Mouse (Mus musculus) brain, embryonic 14.5 days (tissue): ENCODE data around the gene Gpc6.

Experiments
- CTCF ChIP-seq: fragments of 200-500 bp; IDR thresholded peaks from 2 replicates; pipeline ENCODE4 v1.5.1; 2012; ENCODE audit warnings: inconsistent platforms, mild to moderate bottlenecking, moderate library complexity, borderline replicate concordance; ENCODE audit not compliant: insufficient read depth, insufficient read length; ENCODE audit errors: extremely low read depth
- POLR2A ChIP-seq: fragments of 200-500 bp; IDR thresholded peaks from 2 replicates; pipeline ENCODE4 v1.6.1; 2012; ENCODE audit warnings: mild to moderate bottlenecking, inconsistent platforms, borderline replicate concordance; ENCODE audit not compliant: poor library complexity, insufficient read depth, insufficient read length, severe bottlenecking; ENCODE audit errors: extremely low read depth

- TF ChIP-seq CTCF (no peak), POLR2A (no peak)
Measured at GRCm38 (mm10) chr14:117214373-117214772, 289.3 kb downstream of the Gpc6 start.
